Mouse (Mus musculus): ENCODE data around the gene Hint2.
A peak's percentile ranks its signal among the peaks of the same experiment; 100 is the strongest.

The Hint2 gene

GRCm38 (mm10) chr4:43656339-43657109, at the start of gene Hint2:
Hint2 (minus strand) TSS chr4:43656466.
- peak; percentile 93 for DNase-seq (ENCODE audit: low spot score in 2 of 2)

GRCm38 (mm10) chr4:43705991-43706390, 49.7 kb upstream of the Hint2 start:
- no peak for DNase-seq (ENCODE audit: low spot score in 2 of 2)

DNA sequence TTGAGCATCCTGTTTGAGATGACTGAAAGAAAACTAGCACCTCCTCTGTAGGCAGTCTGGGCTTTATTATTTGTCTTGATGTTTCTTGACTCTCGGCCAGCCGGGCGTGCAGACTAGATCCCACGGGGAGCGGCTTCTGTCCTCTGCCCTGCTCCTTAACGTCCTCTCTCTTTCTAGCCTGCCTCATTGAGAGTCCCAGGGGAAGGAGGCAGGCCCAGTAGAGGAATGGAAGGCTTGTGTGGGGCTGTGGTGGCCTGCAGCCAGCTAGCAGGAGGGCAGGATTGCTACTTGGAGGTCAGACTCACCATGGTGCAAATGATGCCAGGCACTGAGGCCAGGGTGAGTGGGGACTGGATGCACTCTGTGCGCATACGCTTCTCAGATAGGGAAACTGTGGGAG, 47.6 kb upstream of the Hint2 start:
- DNase-seq (ENCODE audit: low spot score in 2 of 2), result no peak

DNA sequence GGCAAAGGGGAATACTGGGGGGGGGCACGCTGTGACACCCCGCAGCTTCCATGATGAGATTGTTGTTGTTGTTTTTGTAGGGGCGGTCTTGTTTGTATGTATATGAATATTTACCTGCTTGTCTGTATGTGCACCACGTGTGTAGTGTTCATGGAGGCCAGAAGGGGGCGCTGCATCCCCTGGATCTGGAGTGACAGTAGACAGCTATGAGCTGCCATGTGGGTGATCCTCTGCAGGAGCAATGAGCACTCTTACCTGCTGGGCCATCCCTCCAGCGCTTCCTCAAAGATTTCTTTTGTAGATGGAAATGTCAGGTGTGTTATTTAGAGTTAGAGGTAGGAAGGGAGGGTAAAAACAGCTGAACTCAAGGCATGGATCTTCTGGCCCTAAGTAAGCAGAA, 47.2 kb upstream of the Hint2 start:
- DNase-seq (ENCODE audit: low spot score in 2 of 2), result no peak

GRCm38 (mm10) chr4:43700707-43701106, 44.4 kb upstream of the Hint2 start, which contains the start of gene Olfr70:
Olfr70 (minus strand) TSS chr4:43700807.
- no peak for DNase-seq (ENCODE audit: low spot score in 2 of 2)

GRCm38 (mm10) chr4:43696561-43696960, 40.3 kb upstream of the Hint2 start:
- no peak for DNase-seq (ENCODE audit: low spot score in 2 of 2)

DNA sequence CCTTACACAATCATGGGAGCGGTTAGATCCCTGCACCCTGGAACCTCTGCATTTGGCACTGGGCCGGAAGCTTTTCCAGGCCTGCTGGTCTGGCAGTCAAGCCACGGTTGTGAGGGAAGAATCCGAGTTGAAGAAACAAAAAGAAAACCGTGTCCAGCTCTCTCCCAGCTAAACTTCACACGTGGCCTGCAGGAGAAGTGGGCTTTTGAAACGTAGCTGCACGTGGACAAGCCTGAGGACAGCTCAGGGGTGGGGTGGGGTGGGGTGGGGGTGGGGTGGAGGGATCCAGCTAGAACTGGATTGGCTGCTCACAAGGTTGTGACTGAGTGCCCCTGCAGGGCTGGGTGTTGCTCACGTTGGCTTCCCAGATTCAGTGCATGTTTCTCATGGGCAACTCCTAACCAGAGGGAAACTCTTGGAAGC, 39.0 kb upstream of the Hint2 start:
- no peak for DNase-seq (ENCODE audit: low spot score in 2 of 2)

DNA sequence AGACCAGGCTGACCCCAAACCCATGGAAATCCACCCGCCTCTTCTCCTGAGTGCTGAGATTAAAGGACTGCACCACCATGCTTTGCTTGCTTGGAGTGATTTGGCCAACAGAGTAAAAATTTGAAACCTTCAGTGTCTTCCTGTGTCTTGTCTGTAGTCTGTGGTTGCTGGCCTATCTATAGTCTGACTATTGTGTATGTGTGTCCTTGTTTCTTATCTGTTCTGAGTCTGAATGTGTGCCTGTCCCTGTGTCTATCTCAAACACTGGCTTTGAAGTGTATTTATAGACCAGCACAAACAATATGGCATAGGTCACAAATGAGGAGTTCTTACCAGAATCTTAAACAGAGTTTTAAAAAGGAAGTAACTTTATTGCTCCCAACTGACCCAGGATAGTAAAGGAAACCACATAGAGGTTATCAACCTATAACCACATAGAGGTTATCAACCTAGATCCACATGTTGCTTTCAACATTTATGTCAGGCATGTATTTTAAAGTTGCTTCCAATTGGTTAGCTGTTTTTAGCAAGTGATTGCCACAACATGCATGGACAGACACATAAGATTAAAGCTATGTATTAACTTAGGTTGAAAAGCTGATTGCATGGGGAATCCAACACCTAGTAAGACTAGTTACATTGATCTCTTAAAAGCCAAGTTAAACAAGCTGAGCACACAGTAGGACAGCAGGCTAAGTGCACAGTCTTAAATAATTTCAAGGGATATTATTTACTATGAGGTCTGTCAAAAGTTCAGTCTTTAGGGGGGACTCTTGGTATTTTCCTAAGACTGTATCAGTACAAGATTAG, 38.4 kb upstream of the Hint2 start:
- DNase-seq (ENCODE audit: low spot score in 2 of 2), result no peak

DNA sequence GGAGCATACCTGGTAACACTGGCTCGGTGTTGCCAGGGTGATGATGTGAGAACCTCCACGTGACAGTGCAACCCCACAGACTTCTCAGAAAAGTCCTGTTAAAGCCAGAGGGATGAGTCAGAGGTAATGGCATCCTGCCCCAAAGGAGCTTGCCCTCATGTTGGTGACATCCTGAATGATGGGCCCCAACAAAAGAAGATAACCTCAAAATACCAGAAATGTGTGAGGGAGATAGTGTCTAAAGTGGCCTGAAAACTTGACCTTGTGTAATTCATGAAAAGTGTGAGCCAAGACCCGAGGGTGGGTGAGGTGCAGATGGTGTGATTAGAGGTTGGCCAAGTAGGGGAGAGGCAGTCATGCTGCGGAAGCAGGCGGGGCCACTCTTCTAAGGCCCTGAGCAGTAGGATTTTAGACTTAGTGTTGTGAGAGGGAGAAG, 37.6 kb upstream of the Hint2 start:
- DNase-seq (ENCODE audit: low spot score in 2 of 2), result no peak

DNA sequence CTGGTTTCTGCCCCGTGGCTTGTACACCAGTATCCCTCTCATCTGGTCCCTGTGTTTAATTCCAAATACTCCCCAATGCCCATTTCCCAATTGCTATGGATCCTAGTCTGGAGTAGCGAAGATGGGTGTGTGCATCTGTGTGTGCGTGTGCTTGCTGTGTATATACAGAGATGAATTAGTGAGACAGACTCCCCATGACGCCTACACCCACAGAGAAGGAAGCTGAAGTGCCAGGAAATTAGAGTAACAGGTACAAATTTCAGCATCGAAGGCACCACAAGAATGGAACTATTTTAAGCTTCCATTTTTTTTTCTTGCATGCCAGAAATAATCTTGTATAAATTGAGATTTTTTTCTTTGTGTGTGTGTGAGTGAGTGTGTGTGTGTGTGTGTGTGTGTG, 34.8 kb upstream of the Hint2 start:
- DNase-seq (ENCODE audit: low spot score in 2 of 2), result no peak

DNA sequence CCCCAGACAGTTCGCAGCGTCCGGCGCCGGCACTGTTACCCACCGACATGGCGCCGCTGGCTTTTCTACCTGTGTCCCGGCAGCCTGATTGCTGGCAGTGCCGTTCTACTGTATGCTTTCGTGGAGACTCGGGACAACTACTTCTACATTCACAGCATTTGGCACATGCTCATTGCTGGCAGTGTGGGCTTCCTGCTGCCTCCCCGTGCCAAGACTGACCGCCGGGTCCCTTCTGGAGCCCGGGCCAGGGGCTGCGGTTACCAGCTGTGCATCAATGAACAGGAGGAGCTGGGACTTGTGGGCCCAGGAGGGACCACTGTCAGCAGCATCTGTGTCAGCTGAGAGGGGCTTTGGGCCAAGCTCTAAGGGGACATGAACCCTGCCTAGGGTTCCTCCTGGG, 33.8 kb upstream of the Hint2 start:
- DNase-seq (ENCODE audit: low spot score in 2 of 2), result no peak

GRCm38 (mm10) chr4:43679416-43680043, 23.3 kb upstream of the Hint2 start:
- DNase-seq (ENCODE audit: low spot score in 2 of 2), result no peak

- DNase-seq (ENCODE audit: low spot score in 2 of 2), result no peak
Measured at GRCm38 (mm10) chr4:43678541-43678940, 22.3 kb upstream of the Hint2 start.

GRCm38 (mm10) chr4:43675608-43676007, 19.3 kb upstream of the Hint2 start:
- no peak for DNase-seq (ENCODE audit: low spot score in 2 of 2)

- DNase-seq (ENCODE audit: low spot score in 2 of 2), result no peak
Measured at GRCm38 (mm10) chr4:43674974-43675373, 18.7 kb upstream of the Hint2 start.

DNA sequence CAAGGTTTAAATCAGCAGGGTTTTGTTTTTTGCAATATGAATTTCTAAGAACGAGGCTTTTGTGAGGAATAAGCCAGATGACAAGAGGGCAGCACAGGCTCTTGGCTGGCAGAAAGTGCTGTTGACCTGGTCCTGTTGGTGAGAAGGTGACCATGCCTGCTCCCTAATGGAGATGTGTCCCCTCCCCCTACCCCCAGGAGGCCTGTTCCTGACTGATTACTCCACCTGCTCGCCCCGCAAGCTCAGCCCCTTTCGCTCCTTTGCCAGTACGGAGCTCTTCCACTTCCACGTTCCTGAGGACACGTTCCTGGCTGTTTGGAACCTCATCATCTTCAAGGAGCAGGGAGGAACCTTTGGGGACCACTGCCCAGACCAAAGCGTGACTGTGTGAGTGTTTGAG, 17.4 kb upstream of the Hint2 start:
- no peak for DNase-seq (ENCODE audit: low spot score in 2 of 2)

DNA sequence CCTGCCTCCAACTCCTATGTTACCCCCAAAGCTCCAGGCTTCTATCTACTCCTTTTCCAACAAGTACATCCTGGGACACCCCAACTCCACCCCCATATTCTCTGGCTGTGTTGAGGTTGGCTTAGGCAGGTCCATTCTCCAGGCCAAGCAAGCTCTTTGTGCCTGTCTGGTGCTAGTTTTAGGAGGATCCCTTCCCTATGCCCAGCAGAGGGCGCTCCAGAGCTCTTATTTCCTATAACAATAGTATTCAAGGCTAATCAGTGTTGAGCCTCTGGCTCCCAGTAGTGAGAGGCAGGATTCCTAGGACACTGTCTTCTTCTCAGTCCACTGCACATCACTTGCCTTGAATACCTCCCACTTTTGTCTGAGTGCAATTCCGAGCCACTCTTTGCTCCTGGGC, 15.8 kb upstream of the Hint2 start:
- DNase-seq (ENCODE audit: low spot score in 2 of 2), result peak; percentile 73 to 88

DNA sequence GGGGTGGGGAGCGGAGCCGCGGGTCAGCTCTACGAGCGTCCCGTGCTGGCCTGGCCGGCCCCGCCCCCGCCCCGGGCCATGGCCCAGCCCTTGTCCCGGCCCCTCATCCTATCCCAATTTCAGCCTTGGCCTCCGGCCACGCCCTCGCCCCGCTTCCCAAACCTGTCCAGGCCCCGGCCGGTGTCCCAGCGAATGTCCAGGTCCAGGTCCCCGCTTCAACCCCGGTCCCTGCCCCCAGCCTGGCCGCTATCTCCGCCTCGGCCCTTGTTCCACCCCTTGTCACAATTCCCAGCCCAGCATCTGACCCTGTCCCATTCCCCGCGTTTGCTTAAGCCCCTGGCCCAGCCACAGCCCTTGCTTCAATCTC, 13.1 kb upstream of the Hint2 start:
- DNase-seq (ENCODE audit: low spot score in 2 of 2), result peak; percentile 77 to 84

DNA sequence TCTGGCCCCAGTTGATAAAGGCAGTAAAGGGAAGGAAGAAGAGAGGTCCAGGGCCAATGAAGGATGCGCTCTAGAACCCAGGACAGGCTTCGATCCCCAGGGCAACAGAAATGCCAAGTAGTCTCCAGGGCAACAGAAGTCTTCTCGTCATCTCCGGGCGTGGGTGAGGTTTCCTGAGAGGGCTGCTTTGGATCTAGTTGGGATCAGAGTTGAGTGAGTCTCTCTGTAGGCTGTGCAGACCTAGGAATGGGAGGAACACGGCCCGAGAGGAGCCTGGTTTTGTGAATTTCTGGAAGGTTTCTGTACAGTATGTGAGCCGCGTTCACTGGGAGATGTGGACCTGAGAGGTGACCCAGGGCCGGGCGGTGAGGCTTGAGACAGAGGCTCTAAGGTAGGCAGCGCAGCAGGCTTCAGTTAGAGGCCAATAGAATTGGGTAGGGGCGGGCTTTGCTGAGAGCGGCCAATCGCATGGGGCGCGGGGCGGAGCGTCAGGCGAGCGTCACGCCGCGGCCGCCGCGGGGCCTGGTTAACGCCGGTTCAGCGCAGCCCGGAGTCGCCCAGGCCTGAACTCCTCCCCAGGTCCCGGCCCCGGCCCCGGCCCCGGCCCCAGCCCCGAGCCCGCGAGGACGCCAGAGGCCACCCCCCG, 12.6 kb upstream of the Hint2 start, which contains the start of the genes Tmem8b and Fam221b:
TSS of gene Tmem8b (plus strand) at position 190 of the 646 bp plus-strand sequence.
TSS of gene Fam221b (minus strand) at position 364 of the 646 bp plus-strand sequence.
- peak; percentile 85 to 89 for DNase-seq (ENCODE audit: low spot score in 2 of 2)

DNA sequence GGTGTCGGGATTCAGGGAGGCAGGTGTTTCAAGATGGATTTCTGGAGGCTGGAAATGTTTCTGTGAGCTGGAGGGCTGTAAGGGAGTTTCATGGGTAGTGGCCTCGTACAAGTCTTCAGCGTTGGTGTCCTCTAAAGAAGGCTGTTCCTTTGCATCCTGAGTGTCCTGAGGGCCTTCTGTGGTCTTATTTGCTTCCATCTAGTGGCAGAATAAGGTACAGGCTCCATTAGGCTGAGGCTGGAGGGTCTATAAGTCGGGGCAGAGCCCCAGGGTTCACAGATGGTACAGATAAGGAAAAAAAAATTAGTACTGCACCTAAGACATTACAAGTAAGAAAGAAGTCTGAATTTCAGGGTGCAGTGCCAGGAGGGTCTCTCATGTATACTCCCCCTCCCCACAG, 10.1 kb upstream of the Hint2 start:
- no peak for DNase-seq (ENCODE audit: low spot score in 2 of 2)

- no peak for DNase-seq (ENCODE audit: low spot score in 2 of 2)
Measured at GRCm38 (mm10) chr4:43657146-43657545, 880 bp upstream of the Hint2 start.

Measured in urinary bladder, postnatal 4 days (tissue).